Comparison of ENCODE assay signal across 18 mouse cellular contexts in genomic region chr8:90716436-90716835, GRCm38 (mm10).
A peak's percentile ranks its signal among the peaks of the same experiment; 100 is the strongest.
DNase-seq lines count a peak whose midpoint lies in the region.
"Had no signal": no experiment of that assay in that cellular context is flagged by ENCODE, and none has a peak within 500 bp of the region (broad histone marks: within the 10 kb centered on the region; RNA-seq: fewer than 3 reads in every experiment).

No protein-coding gene starts in this region.

- intact Hi-C loops in heart, postnatal 36 days (cut with DNase I) = no loop called here

- peak; percentile 56 for DNase-seq in heart, adult 11 months
- DNase-seq in heart, postnatal 36 days = no peak
- DNase-seq in embryo, embryonic 10.5 days (ENCODE audit: low spot score) = peak; percentile 43
- peak; percentile 31 for DNase-seq in forelimb bud, embryonic 11.5 days (ENCODE audit: low read depth, low spot score)
- DNase-seq in thymus, postnatal 10 days (ENCODE audit: low spot score in 2 of 2) = no peak
- DNase-seq in cerebellum, postnatal 10 days = no peak
- DNase-seq: adrenal gland, postnatal 10 days; adrenal gland, postnatal 36 days; B cell, adult 2 months; cerebellum, adult 18-20 months; cerebellum, adult 9-10 months; cerebellum, postnatal 25 days; gastrocnemius, adult 2 months; gastrocnemius, postnatal 14 days; heart, adult 18-20 months; heart, postnatal 10 days; heart, postnatal 4 days; kidney, adult 11 months had no signal

Comparison
In these comparisons a context has a peak if more than half of its experiments do, and no peak if none do; other contexts are left out.
1. DNase-seq: peak in heart, adult 11 months (single experiment), embryo, embryonic 10.5 days (single experiment) and forelimb bud, embryonic 11.5 days (single experiment); none in heart, postnatal 36 days (0 of 2), thymus, postnatal 10 days (0 of 2) and cerebellum, postnatal 10 days (0 of 2).